Mouse (Mus musculus): Measurements from ENCODE around the gene Rgs10. TPM values are rescaled to one million over a fixed set of nuclear protein-coding genes. Genes with fewer than 3 reads are reported as not detected.

The Rgs10 gene
- polyA plus RNA-seq, 1 experiment: 8.5 TPM

DNA sequence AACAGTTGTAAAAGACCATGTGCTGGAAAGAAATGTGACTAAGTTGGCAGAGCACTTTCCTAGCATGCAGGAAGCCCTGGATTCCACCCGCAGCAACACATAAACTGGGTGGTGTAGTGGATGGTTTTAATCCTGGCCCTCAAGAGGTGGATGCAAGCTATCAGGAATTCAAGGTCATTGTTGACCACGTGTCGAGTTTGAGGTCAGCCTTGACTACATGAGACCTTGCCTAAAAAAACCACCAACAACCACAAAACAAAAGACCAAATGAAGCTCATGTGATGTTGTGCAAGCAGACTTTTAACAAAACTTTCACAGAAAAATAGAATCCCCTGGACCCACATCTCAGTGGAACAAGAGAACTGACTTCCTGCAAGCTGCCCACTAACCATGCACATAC is 3.9 kb upstream of the Rgs10 start:
- Histone ChIP-seq H3ac (ENCODE audit: control insufficient read depth, insufficient read length) (no peak overlapping the region), H3K4me3 (no peak overlapping the region), H3K36me3 (ENCODE audit: control insufficient read depth, insufficient read depth) (no peaks in the 10 kb centered on the region), H3K27me3 (ENCODE audit: control insufficient read depth, insufficient read depth, insufficient read length) (peaks cover 10% of the 10 kb centered on the region), H3K4me2 (ENCODE audit: low read depth) (no peak overlapping the region), H3K79me2 (ENCODE audit: control insufficient read depth, insufficient read depth) (no peaks in the 10 kb centered on the region)
- TF ChIP-seq POLR2AphosphoS2 (IDR thresholded peaks at IDR 0.05; ENCODE audit: insufficient read length, low read depth): no peak
- TF ChIP-seq MAX (IDR thresholded peaks at IDR 0.05; ENCODE audit: low read depth): no peak
- TF ChIP-seq E2F4 (IDR thresholded peaks at IDR 0.05; ENCODE audit: insufficient read depth): no peak
- TF ChIP-seq MYOG (IDR thresholded peaks at IDR 0.05; ENCODE audit: control insufficient read depth in 1 of 3, insufficient read depth in 1 of 3, insufficient read length in 2 of 3, low read depth in 2 of 3): no peak
- no peak for TF ChIP-seq MYOD1 (IDR thresholded peaks at IDR 0.05; ENCODE audit: control insufficient read depth in 1 of 3, insufficient read length in 2 of 3, low read depth in 2 of 3)
- TF ChIP-seq SRF (IDR thresholded peaks at IDR 0.05; ENCODE audit: control insufficient read depth, insufficient read length, low read depth): no peak
- no peak for TF ChIP-seq CEBPB (IDR thresholded peaks at IDR 0.05; ENCODE audit: insufficient read depth, poor library complexity, severe bottlenecking)
- no peak for TF ChIP-seq USF1 (IDR thresholded peaks at IDR 0.05; ENCODE audit: low read depth)
- TF ChIP-seq REST (IDR thresholded peaks at IDR 0.05; ENCODE audit: insufficient read depth, insufficient read length): no peak
- no peak for TF ChIP-seq TCF12 (IDR thresholded peaks at IDR 0.05; ENCODE audit: insufficient read depth, poor library complexity, severe bottlenecking)
- no peak for TF ChIP-seq POLR2A (IDR thresholded peaks at IDR 0.05; ENCODE audit: insufficient read length, low read depth)
- no peak for TF ChIP-seq TCF3 (IDR thresholded peaks at IDR 0.05; ENCODE audit: insufficient read length, low read depth)

- TF ChIP-seq E2F4 (IDR thresholded peaks at IDR 0.05; ENCODE audit: insufficient read depth) (no peak), SRF (IDR thresholded peaks at IDR 0.05; ENCODE audit: control insufficient read depth, insufficient read length, low read depth) (no peak), MYOG (IDR thresholded peaks at IDR 0.05; ENCODE audit: control insufficient read depth in 1 of 3, insufficient read depth in 1 of 3, insufficient read length in 2 of 3, low read depth in 2 of 3) (no peak), MAX (IDR thresholded peaks at IDR 0.05; ENCODE audit: low read depth) (no peak), TCF3 (IDR thresholded peaks at IDR 0.05; ENCODE audit: insufficient read length, low read depth) (no peak), TCF12 (IDR thresholded peaks at IDR 0.05; ENCODE audit: insufficient read depth, poor library complexity, severe bottlenecking) (no peak), POLR2AphosphoS2 (IDR thresholded peaks at IDR 0.05; ENCODE audit: insufficient read length, low read depth) (no peak), POLR2A (IDR thresholded peaks at IDR 0.05; ENCODE audit: insufficient read length, low read depth) (no peak), USF1 (IDR thresholded peaks at IDR 0.05; ENCODE audit: low read depth) (no peak), REST (IDR thresholded peaks at IDR 0.05; ENCODE audit: insufficient read depth, insufficient read length) (no peak), MYOD1 (IDR thresholded peaks at IDR 0.05; ENCODE audit: control insufficient read depth in 1 of 3, insufficient read length in 2 of 3, low read depth in 2 of 3) (no peak), CEBPB (IDR thresholded peaks at IDR 0.05; ENCODE audit: insufficient read depth, poor library complexity, severe bottlenecking) (no peak)
- Histone ChIP-seq H3ac (ENCODE audit: control insufficient read depth, insufficient read length) (no peak overlapping the region), H3K79me2 (ENCODE audit: control insufficient read depth, insufficient read depth) (no peaks in the 10 kb centered on the region), H3K27me3 (ENCODE audit: control insufficient read depth, insufficient read depth, insufficient read length) (peaks cover 13% of the 10 kb centered on the region), H3K4me3 (no peak overlapping the region), H3K4me2 (ENCODE audit: low read depth) (no peak overlapping the region), H3K36me3 (ENCODE audit: control insufficient read depth, insufficient read depth) (no peaks in the 10 kb centered on the region)
Measured at GRCm38 (mm10) chr7:128421701-128422100, 3.1 kb upstream of the Rgs10 start.

DNA sequence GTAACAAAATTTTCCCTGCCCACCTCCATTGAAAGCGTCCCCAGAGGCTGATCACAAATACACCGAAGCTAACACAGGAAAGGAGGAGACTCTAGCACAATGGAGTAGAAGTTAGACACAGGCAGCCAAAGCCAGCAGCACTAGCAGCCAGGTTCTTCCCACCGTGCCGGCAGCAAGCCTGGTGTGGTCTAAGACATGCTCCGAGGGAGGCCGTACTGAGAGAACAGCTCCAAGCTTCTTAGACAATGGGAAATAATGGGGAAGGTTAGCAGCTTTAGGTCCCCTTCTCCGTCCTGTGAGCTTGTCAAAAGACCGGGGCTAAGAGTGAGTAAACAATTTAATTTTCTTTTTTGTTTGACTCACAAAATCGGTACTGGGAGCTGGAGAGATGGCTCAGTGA is 1.1 kb upstream of the Rgs10 start:
- TF ChIP-seq CEBPB (IDR thresholded peaks at IDR 0.05; ENCODE audit: insufficient read depth, poor library complexity, severe bottlenecking) (no peak), POLR2A (IDR thresholded peaks at IDR 0.05; ENCODE audit: insufficient read length, low read depth) (no peak), SRF (IDR thresholded peaks at IDR 0.05; ENCODE audit: control insufficient read depth, insufficient read length, low read depth) (no peak), USF1 (IDR thresholded peaks at IDR 0.05; ENCODE audit: low read depth) (no peak), TCF3 (IDR thresholded peaks at IDR 0.05; ENCODE audit: insufficient read length, low read depth) (no peak), REST (IDR thresholded peaks at IDR 0.05; ENCODE audit: insufficient read depth, insufficient read length) (no peak), MYOG (IDR thresholded peaks at IDR 0.05; ENCODE audit: control insufficient read depth in 1 of 3, insufficient read depth in 1 of 3, insufficient read length in 2 of 3, low read depth in 2 of 3) (no peak)
- Histone ChIP-seq H3K79me2 (ENCODE audit: control insufficient read depth, insufficient read depth) (no peaks in the 10 kb centered on the region), H3ac (ENCODE audit: control insufficient read depth, insufficient read length) (no peak overlapping the region), H3K36me3 (ENCODE audit: control insufficient read depth, insufficient read depth) (no peaks in the 10 kb centered on the region), H3K27me3 (ENCODE audit: control insufficient read depth, insufficient read depth, insufficient read length) (peaks cover 17% of the 10 kb centered on the region), H3K4me3 (no peak overlapping the region), H3K4me2 (ENCODE audit: low read depth) (no peak overlapping the region)

DNA sequence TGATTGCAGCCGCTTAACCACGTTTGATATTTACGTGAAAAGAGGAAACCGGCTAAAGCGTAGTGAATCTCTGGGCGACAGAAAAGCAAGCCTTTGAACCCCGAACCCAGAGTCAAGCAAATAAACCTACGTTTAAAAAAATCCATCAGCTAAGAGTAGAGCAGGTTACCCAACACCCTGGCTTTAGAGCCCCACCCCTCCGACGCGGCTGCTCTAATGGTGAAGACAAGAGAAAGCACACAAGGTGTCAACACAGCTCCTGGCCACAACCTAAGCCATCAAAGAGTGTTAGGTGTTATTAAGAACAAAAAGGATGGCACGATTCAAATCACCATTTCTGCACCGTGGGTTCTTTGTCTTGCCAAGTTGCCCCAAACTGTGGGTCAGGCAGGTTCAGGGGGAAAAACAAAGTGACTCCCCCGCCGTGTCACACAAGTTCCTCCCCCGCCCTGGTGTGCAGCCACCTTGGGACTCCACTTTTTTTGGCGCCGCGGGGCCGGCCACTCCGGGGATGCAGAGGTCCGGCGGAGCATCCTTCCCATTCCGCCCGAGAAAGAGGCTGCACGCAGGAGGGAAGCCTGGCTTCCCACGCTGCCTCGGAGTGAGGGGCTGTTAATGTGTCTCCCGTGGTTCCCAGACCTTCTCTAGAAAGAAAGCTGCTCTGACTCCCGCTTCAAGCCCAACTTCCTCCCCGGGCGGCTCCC is 1.2 kb downstream of the Rgs10 start:
- H3K27me3 ChIP-seq (ENCODE audit: control insufficient read depth, insufficient read depth, insufficient read length): peaks cover 17% of the 10 kb centered on the region

More for the DNA sequence above, 1.2 kb downstream of the Rgs10 start:
- Histone ChIP-seq H3K4me2 (ENCODE audit: low read depth) (peak overlapping the region; percentile 92), H3K4me3 (peak overlapping the region; percentile 24), H3ac (ENCODE audit: control insufficient read depth, insufficient read length) (peak overlapping the region; percentile 29), H3K36me3 (ENCODE audit: control insufficient read depth, insufficient read depth) (no peaks in the 10 kb centered on the region), H3K79me2 (ENCODE audit: control insufficient read depth, insufficient read depth) (no peaks in the 10 kb centered on the region)
- TF ChIP-seq CEBPB (IDR thresholded peaks at IDR 0.05; ENCODE audit: insufficient read depth, poor library complexity, severe bottlenecking): no peak
- TF ChIP-seq E2F4 (IDR thresholded peaks at IDR 0.05; ENCODE audit: insufficient read depth): no peak
- TF ChIP-seq POLR2AphosphoS2 (IDR thresholded peaks at IDR 0.05; ENCODE audit: insufficient read length, low read depth): no peak
- no peak for TF ChIP-seq REST (IDR thresholded peaks at IDR 0.05; ENCODE audit: insufficient read depth, insufficient read length)
- no peak for TF ChIP-seq USF1 (IDR thresholded peaks at IDR 0.05; ENCODE audit: low read depth)
- TF ChIP-seq SRF (IDR thresholded peaks at IDR 0.05; ENCODE audit: control insufficient read depth, insufficient read length, low read depth): no peak
- no peak for TF ChIP-seq TCF3 (IDR thresholded peaks at IDR 0.05; ENCODE audit: insufficient read length, low read depth)
- no peak for TF ChIP-seq TCF12 (IDR thresholded peaks at IDR 0.05; ENCODE audit: insufficient read depth, poor library complexity, severe bottlenecking)
- TF ChIP-seq POLR2A (IDR thresholded peaks at IDR 0.05; ENCODE audit: insufficient read length, low read depth): no peak
- TF ChIP-seq MYOD1 (IDR thresholded peaks at IDR 0.05; ENCODE audit: control insufficient read depth in 1 of 3, insufficient read length in 2 of 3, low read depth in 2 of 3): no peak
- TF ChIP-seq MAX (IDR thresholded peaks at IDR 0.05; ENCODE audit: low read depth): no peak
- TF ChIP-seq MYOG (IDR thresholded peaks at IDR 0.05; ENCODE audit: control insufficient read depth in 1 of 3, insufficient read depth in 1 of 3, insufficient read length in 2 of 3, low read depth in 2 of 3): no peak

Data from myocyte (in vitro differentiated cells).